Mouse (Mus musculus): Measurements from ENCODE around the gene Foxn1.

Gene Foxn1

DNA sequence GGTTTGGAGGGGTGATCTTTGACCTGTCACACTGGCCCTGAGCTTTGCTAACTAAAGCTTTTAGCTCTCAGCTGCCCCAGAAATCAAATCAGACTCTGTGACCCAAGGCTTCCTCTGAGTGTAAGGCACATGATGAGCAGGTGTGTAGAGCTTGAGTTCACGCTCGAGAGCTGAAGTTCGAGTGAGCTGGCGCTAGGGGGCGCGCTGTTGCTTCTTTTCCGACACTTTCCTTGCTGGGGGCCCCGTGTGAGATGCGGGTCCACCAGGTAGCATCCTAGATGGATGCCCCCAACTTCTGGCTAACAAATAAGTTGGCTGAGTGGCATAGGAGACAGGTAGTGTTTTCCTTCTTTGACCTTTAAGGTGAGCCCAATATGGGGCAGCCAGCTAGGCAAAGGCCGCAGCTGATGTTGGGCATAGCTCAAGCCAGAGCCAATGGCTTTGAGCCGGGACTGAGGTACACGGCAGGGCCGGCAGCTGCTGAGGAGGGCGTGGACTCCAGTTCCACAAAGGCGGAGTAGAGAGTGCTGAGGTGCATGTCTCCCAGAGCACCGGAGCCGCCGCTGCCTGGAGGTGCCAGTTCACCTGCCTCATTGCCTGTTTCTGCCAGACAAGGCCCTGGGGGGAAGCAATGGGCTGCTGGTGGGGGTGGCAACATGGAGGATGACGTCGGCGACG is 27.9 kb downstream of the Foxn1 start:
- intact Hi-C loops (cut with DNase I), result loop anchor here (5.0 kb wide), 1 partner anchor 94 kb away; no protein-coding TSS in a partner anchor

DNA sequence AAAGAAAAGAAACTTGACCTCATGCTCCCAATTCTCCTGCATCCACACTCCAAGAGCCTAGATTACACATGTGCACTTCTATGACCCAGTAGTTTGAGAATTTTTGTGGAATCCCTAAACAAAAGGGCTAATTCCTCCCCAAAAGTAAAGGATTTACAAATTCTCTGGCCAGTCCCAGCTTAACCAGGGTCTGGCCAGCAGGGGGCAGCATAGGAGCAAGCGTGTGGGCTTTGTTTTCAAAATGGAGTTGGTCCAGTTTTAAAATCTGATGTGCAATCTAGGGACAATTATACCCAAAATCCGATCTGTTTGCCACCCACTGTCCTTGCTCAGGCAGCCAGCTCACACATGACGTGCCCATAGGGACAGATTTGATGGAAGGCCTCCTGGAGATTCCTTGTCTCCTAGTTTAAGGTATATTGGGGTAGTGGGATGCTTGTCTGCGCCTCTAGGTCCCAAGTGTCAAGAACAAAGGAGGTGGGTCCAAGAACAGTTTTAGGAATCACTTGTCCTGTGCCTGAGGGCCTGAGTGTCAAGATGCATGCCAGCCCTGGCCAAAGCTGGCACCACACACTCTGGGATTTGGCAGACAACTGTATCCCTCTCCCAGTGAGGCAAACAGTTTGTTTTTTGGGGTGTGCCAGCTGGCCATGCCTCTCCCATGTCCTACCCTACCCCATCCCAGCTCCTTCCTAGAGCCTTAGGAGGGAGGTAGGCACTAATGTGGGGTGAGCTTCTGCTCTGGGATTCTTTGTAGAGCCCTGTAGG is 30.7 kb downstream of the Foxn1 start:
- intact Hi-C loops (cut with DNase I), result loop anchor here (5.0 kb wide), 1 partner anchor 97 kb away; no protein-coding TSS in a partner anchor

DNA sequence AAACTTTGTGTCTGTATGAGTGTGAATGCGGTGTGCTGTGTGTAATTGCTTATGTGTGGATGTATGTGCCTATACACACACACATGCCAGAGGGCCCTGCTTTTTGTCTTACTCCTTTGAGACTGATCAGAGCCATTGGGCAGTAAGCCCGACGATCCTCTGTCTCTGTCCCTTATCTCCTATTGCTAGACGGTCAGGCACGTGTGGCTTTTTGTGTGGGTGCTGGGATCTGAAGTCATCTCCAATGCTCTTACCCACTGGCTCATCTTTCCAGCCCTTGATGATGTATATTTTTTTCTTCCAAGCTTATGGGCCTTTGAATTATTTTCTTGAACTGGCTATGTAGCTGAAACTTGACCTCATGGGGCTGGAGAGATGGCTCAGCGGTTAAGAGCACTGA is 31.5 kb downstream of the Foxn1 start:
- intact Hi-C loops (cut with DNase I), result loop anchor here (5.0 kb wide), 1 partner anchor 97 kb away; no protein-coding TSS in a partner anchor

DNA sequence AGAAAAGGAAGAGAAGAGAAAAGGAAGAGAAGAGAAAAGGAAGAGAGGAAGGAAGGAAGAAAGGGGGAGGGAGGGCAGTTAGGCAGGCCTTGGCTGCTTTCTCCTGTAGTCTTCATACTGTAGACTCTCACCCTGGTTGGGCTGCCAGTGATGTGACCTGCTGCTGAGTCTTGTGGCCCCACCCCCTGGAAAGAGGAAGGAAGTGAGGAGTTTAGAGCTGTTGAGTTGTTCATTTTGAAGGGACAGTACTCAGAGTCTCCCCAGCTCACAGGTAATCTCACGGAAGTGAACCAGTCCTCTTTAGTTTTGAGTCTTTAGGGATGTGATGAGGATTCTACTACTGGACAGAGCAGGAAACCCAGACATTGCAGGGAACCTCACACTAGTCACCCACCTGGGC is 33.3 kb downstream of the Foxn1 start:
- intact Hi-C loops (cut with DNase I), result no loop called here

DNA sequence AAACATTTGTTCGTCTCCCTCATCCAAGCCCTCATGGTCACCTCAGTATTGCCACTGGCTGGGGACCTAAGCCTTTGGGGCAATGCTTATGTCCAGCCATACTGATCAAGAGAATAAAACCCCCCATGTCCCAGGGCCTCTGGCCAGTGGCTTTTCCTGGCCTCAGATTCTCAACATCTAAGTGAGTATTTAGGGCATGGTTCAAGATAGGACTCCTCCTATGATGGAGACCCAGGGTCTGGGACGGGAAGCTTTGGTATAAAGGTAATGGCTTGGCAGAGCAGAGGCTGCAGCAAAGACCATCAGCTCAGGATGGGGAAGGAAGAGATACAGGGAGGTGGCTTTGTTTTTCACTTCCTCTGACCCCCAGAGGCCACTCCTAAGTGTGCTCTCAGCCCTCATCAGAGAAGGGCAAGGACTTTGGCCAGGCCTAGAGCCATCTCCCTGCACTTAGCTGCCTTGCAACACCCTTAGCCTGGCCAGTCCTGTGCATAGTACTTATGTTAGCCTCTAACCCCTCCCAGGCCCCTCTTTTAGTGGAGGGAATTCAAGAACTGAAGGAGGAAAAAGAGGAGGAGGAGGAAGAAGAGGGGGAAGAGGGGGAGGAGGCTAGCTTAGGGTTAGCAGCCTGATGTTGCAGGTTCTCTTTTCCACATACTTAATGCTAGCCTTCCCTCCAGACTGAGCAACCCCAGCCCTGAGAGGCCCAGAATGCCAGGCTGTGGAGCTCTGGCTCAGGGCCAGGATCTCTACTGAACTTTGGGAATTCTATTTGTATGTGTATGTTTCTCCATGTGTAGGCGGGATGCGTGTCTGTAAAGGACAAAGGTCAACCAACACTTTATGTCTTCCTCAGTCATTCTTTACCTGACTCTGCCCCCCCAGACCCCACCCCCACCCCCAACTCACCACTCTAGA is 36.7 kb downstream of the Foxn1 start:
- intact Hi-C loops (cut with DNase I), result loop anchor here (5.0 kb wide), 3 partner anchors 52 to 87 kb away; partner anchors contain the start of gene 2610507B11Rik

DNA sequence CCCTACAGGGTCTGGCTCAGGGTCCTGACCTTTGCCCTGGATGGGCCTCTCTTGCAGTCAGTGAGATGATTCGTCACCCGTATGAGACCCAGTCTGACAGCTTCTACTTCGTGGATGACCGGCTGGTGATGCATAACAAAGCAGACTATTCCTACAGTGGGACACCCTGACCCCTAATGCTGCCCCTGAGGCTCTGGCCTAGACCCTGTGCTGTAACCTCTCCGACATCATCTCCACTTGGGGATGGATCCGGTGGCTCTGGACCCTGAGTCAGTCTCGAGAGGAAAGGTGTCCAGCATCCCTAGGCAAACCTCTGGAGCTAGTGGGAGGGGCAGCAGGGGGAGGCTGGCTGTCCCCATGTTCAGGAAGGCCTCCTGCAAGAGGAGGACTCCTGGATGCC is 37.9 kb downstream of the Foxn1 start:
- intact Hi-C loops (cut with DNase I), result loop anchor here (5.0 kb wide), 3 partner anchors 51 to 86 kb away; partner anchors contain the start of gene 2610507B11Rik

DNA sequence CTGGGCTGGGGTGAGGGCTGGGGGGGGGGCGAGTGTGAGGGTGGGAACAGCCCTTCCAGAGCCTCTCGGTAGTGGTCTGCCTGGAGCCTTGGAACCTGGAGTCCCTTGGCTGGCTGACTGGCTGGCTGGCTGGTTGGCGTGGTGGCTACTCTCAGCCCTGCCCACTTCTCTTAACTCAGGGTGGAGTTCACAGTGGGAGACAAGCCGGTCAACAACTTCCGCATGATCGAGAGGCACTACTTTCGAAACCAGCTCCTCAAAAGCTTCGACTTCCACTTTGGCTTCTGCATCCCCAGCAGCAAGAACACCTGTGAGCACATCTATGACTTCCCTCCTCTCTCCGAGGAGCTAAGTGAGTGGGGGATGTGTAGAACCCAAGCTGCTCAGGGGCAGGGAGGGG is 38.5 kb downstream of the Foxn1 start:
- intact Hi-C loops (cut with DNase I), result loop anchor here (5.0 kb wide), 3 partner anchors 51 to 86 kb away; partner anchors contain the start of gene 2610507B11Rik

DNA sequence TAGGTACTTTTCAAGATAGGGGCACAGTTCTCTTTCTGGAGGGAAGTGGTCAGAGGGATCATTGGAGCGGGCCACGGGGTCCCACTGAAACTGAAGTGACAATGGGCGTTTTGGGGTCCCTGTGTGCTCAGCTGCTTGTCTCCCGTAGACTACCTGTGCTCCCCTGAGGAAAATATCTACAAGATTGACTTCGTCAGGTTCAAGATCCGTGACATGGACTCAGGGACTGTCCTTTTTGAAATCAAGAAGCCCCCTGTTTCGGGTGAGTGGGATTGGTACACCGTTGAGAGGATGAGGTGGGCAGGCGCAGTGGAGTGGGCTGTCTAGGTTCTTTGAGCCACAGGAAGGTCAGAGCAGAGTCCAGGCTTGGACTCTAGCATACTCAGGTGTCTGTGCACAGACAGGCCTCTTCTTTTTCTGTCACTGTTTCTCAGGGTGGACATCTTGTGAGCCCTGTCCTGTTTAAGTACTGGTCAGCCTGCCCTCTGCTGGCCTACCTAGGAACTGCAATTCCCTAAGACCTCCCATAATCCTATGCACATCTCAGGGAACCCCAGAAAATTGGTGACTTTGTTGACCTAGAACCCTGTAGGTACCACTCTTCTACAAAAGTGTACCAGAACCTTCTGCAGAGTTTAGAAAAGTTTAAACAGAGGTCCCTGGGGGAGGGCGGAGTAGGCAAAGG is 39.1 kb downstream of the Foxn1 start:
- intact Hi-C loops (cut with DNase I), result loop anchor here (5.0 kb wide), 3 partner anchors 50 to 85 kb away; partner anchors contain the start of gene 2610507B11Rik

DNA sequence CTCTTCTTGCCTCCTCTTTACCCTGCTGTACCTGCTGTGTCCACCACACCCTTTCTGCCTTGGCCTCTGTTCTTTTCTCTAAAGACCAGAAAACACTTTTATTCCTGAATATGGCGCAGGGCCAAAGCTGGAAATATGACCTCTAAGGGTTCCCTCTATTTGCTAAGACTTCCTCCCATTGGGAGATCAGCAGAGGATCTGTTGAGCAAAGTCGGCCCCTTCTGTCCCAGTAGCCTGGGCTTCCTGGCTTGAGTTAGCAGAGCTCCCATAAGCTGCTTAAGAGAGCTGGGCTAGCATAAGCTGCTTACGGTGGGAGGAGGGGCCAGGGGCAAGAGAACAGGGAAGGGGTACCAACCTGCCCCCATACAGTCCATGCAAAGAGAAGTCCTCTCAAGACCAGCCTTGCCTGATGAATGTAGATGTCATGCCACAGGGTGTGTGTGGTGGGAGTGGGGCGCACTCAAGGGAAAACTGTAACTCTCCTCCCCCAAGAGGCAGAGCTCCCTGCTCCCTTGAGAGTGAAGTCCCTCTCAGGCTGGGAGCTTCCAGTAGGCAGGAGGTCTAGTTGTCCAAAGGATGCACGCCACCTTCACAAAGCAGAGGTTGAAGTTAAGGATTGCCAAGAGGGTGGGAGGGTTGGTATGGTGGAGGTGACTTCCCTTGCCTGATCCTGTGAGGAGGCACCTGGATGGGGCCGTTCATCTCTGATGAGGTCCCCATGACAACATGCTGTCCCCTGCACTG is 39.9 kb downstream of the Foxn1 start:
- intact Hi-C loops (cut with DNase I), result loop anchor here (5.0 kb wide), 3 partner anchors 49 to 84 kb away; partner anchors contain the start of gene 2610507B11Rik

DNA sequence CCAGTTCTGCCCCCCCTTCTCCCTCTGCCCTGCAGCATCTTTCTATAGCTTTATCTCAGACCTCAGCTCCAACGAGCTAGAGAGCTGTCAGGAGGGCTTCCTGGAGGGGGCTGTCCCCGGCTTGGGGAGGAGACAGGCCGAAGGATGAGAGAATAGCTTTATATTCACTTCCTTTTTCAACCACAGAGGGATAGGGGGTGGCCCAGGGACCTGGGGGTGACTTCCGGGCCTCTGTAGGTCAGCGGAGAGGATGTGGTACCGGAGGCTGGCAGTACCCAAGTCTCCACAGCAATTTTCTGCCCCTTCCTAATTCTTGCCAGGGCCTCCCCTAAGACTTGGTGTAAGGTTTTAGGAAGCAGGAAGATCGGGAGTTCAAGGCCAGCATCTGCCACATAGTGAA is 40.6 kb downstream of the Foxn1 start:
- intact Hi-C loops (cut with DNase I), result loop anchor here (5.0 kb wide), 3 partner anchors 48 to 84 kb away; partner anchors contain the start of gene 2610507B11Rik

DNA sequence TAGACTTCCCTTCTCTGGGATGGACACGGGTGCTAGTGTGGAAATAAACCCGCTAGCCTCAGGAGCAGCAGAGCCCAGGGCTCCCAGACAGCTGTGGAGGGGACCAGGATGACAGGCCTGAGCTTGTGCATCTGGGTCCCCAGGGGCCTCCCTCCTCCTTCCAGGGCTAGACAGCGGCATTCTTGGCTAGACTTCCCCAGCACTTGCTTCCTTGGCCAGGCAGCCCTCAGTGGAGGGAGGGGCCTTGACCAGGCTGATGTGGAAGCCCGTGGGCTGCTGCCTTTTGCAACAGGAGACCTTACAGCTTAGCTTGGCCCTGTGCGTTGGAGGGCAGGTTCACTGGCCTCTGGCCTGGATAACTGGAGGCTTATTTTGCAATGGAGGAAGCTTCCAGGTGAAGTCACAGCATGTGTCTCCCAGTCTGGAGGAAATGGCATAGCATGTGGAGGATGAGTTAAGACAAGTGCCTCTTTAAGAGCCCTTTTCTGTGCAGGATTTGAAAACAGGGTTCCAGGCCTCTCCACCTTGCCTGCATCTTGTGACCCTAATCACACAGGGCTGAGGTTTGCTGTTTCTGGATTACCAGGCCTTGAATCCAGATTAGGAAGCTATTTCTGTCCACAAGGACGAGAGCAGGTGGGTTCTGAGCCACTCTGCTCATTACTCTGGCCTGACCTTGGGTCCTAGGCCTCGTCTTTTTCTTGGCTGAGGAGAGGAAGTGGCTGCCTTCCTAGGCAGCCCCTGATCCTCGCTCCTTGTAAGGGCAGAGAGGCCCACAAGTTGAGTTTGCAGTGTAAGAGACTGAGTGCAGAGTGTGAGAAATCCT is 41.3 kb downstream of the Foxn1 start:
- intact Hi-C loops (cut with DNase I), result loop anchor here (5.0 kb wide), 3 partner anchors 48 to 83 kb away; partner anchors contain the start of gene 2610507B11Rik

DNA sequence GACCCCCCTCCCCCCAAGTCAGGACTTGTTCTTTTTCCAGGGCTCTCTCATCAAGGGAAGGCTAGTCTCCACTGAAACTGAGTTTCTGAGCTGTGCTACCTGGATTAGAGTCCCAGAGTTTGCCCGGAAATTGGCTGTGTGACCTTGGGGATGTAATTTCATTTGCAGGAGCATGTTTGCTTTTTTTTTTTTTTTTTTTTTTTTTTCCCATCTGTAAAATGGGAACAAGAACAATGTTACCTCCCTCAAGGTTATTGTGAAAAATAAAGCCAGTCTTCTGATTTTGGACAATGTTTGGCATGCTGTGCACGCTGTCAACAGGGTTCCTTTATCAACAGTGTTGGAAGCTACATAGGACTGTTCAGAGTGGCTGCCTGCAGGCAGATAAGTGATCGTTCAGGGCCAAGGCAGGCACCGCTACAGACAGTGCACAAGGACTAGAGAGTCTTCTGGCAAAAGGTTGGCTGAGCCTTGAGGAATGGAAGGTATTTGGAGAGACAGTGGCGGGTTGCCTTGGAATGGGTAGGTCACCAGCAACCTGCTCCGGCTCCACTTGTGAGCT is 41.9 kb downstream of the Foxn1 start:
- intact Hi-C loops (cut with DNase I), result no loop called here

DNA sequence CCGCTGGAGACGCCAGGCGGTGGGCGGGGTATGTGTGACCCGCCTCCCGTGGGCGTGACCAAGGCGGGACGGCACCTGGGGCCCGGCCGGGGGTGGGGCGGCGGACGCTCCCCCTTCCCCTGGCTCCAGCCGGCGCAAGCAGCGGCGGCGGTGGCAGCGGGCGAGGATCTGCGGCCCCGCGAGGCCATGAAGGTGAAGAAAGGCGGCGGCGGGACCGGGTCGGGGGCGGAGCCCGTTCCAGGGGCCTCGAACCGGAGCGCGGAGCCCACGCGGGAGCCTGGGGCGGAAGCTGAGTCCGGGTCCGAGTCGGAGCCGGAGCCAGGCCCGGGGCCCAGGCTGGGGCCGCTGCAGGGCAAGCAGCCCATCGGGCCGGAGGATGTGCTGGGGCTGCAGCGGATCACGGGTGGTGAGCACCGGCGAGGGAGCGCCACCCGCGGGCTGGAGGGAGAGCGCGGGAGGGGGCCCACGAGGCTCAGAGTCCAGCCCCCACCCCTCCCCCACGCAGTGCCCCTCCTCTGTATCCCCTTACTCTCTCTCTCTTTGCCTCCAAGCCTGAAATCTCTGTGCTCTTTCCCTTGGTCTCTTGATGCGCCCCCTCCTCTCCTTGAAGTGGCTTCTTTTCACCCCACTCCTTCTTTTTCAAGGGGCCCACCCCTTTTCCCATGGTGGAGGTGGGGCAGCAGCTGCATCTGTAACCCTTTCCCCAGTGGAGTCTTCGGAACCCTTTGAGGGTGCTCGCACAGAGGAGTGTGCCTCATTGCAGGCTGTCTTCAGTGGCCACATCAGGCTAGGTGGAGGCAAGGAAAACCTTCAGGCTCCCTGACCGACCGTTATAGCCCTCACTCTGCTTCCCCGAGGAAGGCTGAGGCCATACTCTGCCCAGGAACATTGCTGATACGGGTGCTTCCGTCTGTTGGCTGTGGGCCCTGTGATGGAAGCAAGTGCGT is 42.7 kb downstream of the Foxn1 start, which contains the start of gene Unc119:
Gene Unc119 (plus strand): TSS at position 102 of the 947 bp plus-strand sequence.
- intact Hi-C loops (cut with DNase I), result no loop called here

DNA sequence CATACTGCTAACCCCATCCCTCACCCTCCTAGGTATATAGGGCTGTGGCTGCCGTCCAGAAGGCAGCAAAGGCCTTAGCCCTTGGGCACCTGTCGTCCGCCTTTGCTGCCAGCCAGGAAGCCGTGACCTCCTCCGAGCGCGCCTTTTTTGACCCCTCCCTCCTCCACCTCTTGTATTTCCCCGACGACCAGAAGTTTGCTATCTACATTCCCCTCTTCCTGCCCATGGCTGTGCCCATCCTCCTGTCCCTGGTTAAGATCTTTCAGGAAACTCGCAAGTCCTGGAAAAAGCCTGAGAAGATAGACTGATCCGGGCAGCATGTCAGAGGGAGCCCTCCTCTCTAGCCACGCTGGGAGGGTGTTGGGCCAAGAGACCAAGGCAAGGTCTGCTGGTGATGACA is 44.7 kb downstream of the Foxn1 start:
- intact Hi-C loops (cut with DNase I), result no loop called here

DNA sequence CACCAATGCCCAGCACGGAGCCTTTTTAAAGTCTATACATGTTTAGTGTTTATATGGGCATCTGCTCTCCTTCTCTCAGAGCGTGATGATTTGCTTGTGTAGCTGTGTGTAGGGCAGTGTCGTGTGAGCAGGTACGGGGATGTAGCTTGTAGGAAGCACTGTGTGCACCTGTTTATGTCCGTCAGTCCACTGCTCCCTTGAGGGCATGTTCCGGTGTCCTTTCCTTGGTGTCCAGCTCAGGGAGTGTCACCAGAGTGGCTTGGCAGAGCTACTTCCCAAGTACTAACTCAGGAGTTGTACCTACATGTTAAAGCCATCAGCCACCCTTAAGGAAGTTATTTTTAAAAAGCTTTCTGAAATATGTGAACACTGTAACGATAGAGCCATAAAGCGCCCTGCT is 49.3 kb downstream of the Foxn1 start:
- intact Hi-C loops (cut with DNase I), result no loop called here

DNA sequence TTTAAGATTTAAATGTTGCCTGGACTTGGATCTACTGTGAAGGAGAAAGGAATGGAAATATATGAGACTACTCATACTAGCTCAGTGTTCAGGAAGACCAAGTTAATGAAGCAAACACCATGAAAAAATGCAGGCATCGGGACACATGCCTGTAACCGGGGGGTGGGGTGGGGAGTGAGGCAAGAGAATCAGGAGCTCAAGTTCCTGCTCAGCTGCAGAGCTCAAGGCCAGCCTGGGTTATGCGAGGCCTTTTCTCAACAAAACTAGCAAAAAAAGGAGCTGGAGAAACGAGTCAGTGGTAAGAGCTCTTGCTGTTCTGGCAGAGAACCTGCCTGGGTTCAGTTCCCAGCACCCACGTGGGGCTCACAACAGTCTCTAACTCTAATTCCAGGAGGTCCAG is 52.4 kb downstream of the Foxn1 start:
- intact Hi-C loops (cut with DNase I), result no loop called here

DNA sequence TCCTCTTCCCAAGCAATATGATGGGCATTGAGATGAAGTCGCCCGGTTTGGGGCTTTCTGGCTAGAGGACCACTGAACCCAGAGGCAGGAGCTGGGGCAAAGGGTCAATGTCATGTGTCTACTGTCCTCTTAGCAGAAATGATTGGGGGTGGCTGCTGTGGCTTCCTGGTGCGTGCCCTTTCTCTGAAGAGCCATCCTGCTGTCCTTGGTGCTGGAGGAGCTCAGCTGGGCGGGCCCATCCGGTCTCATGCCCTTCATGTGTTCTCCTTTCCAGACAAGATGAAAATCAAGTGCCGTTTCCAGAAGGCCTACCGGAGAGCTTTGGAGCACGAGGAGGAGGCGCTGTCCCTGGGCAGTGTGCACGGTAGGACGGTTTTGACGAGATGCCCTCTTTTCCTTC is 53.7 kb downstream of the Foxn1 start:
- intact Hi-C loops (cut with DNase I), result no loop called here
